Mouse (Mus musculus): ENCODE measurements around the gene Mark2. TPM values are rescaled to one million over a fixed set of nuclear protein-coding genes. Genes with fewer than 3 reads are reported as not detected.

The Mark2 gene
- total RNA-seq (2023) = 233 TPM

DNA sequence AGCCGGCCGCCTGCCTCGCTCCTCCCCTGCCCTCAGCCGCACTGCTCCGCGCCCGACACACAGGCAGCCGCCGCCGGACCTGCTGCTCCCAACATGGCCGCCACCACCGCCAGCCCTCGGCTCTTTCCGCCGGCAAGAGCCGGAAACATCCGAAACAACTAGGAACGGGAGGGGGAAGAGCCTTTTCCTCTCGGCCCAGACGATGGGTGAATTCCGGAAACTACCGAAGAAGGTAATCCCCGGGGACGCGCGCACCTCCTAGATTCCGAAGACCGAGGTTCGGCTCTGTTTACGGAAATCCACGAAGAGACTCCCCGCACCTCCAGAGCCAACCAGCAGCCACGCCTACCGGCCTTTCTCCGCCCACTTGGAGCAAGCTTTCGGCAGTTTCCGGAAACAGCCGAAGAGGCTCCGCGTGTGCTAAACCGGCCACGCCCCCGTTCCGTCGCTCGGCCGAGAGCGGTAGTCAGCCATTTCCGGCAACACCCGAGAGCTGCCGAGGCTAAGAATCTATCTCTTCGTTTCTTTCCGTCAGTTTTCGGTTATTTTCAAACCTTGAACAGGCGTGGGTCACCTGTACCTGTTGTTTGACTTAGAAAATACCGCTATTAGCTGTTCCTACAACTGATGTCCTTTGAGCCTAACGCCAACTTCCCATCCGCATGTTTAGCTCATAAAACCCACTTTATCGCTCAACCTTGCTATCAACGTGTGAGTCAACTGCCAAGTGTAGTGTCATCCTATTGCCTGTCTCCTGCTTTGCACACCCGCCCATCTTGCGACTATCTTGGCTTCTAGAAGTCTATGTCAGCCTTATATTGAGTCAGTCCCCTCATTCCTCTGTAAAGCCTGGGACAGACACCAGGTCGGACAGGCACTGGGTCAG lies at the start of gene Mark2:
TSS of gene Mark2 (minus strand) at position 349 of the 886 bp plus-strand sequence.

DNA sequence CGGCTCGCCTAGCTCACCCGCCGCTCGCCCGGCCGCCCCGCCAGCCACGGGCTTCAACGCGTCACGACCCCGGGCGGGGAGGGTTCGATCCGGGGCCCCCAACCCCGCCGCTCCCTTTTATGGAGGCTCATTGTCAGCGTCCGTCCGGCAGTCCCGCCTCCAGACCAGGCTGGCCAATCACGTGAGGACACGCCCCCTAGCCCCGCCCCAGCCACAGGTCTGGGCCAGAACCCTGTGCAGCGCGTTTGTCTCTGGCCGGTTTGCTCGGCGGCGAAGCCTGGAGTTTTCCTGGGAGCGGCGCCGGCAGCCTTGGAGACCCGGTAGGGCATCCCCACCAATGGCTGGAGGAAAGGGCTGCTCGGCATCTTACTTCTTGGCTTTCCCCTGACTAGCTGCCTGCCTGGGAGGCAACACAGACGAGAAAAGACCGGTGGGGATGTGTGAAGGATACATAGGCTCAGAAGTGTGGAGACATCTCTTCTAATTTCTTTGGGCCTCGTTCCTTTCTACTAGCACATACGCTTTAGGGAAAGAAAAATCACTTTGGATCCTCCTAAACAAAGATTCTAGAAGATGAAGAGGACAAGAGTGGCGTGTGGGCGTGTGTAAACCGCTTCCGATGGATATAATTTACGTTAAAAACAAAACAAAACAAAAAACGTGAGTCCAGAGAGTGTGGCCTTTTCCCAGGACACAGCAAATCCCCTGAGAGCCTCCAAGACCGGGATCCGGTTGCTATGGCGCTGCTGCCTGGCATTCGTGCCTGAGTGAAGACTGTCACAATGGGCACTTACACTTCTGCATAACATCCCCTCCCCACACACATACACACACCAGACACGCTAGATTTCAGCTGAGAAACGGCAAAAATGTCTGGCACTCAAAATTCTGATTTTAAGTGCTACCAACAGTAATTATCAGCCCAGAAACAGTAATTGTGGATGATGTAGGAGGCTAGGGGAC lies 41.5 kb upstream of the Mark2 start, which contains the start of gene Spindoc:
TSS of gene Spindoc (minus strand) at position 92 of the 963 bp plus-strand sequence.

DNA sequence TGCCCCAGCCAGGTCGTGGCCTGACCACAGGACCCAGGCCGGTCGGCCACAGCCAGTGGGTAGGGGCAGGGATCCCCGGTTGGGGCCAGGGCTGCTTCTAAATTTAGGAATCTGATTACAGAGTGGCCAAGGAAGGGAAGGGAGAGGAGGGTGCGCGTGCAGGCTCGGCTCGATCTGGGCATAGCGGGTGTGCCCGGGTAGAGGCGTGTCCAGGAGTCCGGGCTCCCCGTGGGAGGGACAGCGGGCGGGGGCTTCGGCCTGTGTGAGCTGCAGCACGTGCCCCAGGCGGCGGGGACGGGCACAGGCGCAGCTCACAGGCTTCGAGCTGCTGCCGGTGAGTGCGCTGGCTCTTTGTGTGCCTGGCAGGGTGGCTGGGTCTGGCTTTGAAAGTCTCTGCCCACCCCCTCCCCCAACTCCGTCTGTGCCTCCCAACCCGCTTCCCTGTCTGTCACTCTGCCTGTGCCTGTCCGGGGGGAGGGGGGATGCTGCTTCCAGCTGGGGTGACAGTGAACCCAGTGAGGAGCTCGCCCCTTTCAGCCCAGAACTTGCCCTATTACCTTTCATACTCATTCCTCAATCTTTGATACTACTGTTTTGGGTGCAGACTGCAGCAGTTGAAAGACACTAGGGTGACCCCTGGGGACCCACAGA lies 74.4 kb downstream of the Mark2 start, which contains the start of gene Rcor2:
TSS of gene Rcor2 (plus strand) at position 235 of the 651 bp plus-strand sequence.

GRCm38 (mm10) chr19:7240782-7241690 lies 100.6 kb downstream of the Mark2 start, which contains the start of gene Naa40:
Gene Naa40, minus strand, starts transcription at chr19:7241183.

Other genes starting within 250 kb of the Mark2 start
- not detected for gene Flrt1, start 236.1 kb downstream of the Mark2 start, total RNA-seq (2023)
- 107 TPM for gene Otub1, start 135.5 kb downstream of the Mark2 start, total RNA-seq (2023)
- 205 TPM for gene Cox8a, start 124.2 kb downstream of the Mark2 start, total RNA-seq (2023)
- gene Naa40, start 100.7 kb downstream of the Mark2 start, total RNA-seq (2023) = 33.5 TPM
- gene Rcor2, start 74.5 kb downstream of the Mark2 start, total RNA-seq (2023) = 1.7 TPM
- gene Spindoc, start 41.1 kb upstream of the Mark2 start, total RNA-seq (2023) = 28.0 TPM
- gene 2700081O15Rik, start 75.8 kb upstream of the Mark2 start, total RNA-seq (2023) = 1.5 TPM
- 43.4 TPM for gene Rtn3, start 141.4 kb upstream of the Mark2 start, total RNA-seq (2023)
- 53.0 TPM for gene Atl3, start 152.2 kb upstream of the Mark2 start, total RNA-seq (2023)
- gene Pla2g16, start 215.6 kb upstream of the Mark2 start, total RNA-seq (2023) = 19.3 TPM

Measured in CD4-positive naive resting alpha-beta T cell, adult 76 days (primary cell).